Mouse (Mus musculus) heart, postnatal 4 days (tissue): ENCODE measurements around the gene Mtrf1. TPM values are rescaled to one million over a fixed set of nuclear protein-coding genes. Genes with fewer than 3 reads are reported as not detected.

Experiments used
- DNase-seq: peaks from one replicate; pipeline ENCODE4 v3.0.0; 2021
- total RNA-seq, 2 experiments: library from RNA; stranded (reverse); gene quantifications; 2 replicates each; pipeline ENCODE4 v1.2.3; 2021

Gene Mtrf1
- 1 to 10 TPM; 4.2 to 4.8 TPM for total RNA-seq

- DNase-seq = peak; percentile 62
Measured at GRCm38 (mm10) chr14:79397321-79398122, at the start of gene Mtrf1. Mtrf1 (plus strand) TSS chr14:79397772.

- no peak for DNase-seq
Measured at GRCm38 (mm10) chr14:79358055-79358454, 39.5 kb upstream of the Mtrf1 start.

GRCm38 (mm10) chr14:79377041-79377440 is 20.5 kb upstream of the Mtrf1 start:
- DNase-seq = no peak

- no peak for DNase-seq
Measured at GRCm38 (mm10) chr14:79383120-79383519, 14.5 kb upstream of the Mtrf1 start.

- DNase-seq = no peak
Measured at GRCm38 (mm10) chr14:79388304-79388703, 9.3 kb upstream of the Mtrf1 start.

- peak; percentile 59 for DNase-seq
Measured at GRCm38 (mm10) chr14:79389438-79390264, 7.9 kb upstream of the Mtrf1 start.

GRCm38 (mm10) chr14:79390265-79390926 is 7.2 kb upstream of the Mtrf1 start, which contains the start of gene Naa16:
Naa16 (minus strand) TSS chr14:79390778.
- peak; percentile 97 for DNase-seq

- no peak for DNase-seq
Measured at GRCm38 (mm10) chr14:79393289-79393688, 4.3 kb upstream of the Mtrf1 start.

- peak; percentile 33 for DNase-seq
Measured at GRCm38 (mm10) chr14:79394564-79394963, 3.0 kb upstream of the Mtrf1 start.

- no peak for DNase-seq
Measured at GRCm38 (mm10) chr14:79407641-79408040, 10.1 kb downstream of the Mtrf1 start.

- no peak for DNase-seq
Measured at GRCm38 (mm10) chr14:79409278-79409830, 11.8 kb downstream of the Mtrf1 start.

GRCm38 (mm10) chr14:79410662-79411061 is 13.1 kb downstream of the Mtrf1 start:
- no peak for DNase-seq

GRCm38 (mm10) chr14:79413121-79413520 is 15.5 kb downstream of the Mtrf1 start:
- DNase-seq = no peak

GRCm38 (mm10) chr14:79420083-79420685 is 22.6 kb downstream of the Mtrf1 start:
- no peak for DNase-seq

GRCm38 (mm10) chr14:79425979-79426729 is 28.6 kb downstream of the Mtrf1 start, which contains the start of gene Kbtbd7:
Kbtbd7 (plus strand) TSS chr14:79426511.
- DNase-seq = peak; percentile 95

GRCm38 (mm10) chr14:79426730-79427365 is 29.3 kb downstream of the Mtrf1 start:
- peak; percentile 15 for DNase-seq

GRCm38 (mm10) chr14:79434068-79434467 is 36.5 kb downstream of the Mtrf1 start:
- no peak for DNase-seq

GRCm38 (mm10) chr14:79440655-79441054 is 43.1 kb downstream of the Mtrf1 start:
- DNase-seq = no peak

GRCm38 (mm10) chr14:79441441-79441840 is 43.9 kb downstream of the Mtrf1 start:
- no peak for DNase-seq

- DNase-seq = no peak
Measured at GRCm38 (mm10) chr14:79444601-79445000, 47.0 kb downstream of the Mtrf1 start.
